Mouse (Mus musculus) neutrophil, adult 5-6 weeks (primary cell): ENCODE results near the gene Ogfod1. TPM values are rescaled to one million over a fixed set of nuclear protein-coding genes. Genes with fewer than 3 reads are reported as not detected.
"Not testable (repeated sequence)": the region's sequence is repeated elsewhere in the genome, so short reads cannot be mapped to it uniquely, and the experiment has no call there.

Experiments
- ATAC-seq: fragments of 151-379, 151-347 bp; 2 replicates; pipeline ENCODE4 v1.8.0; 2017; ENCODE audit warnings: mild to moderate bottlenecking, moderate TSS enrichment; ENCODE audit not compliant: insufficient number of reproducible peaks, poor library complexity, low FRiP score, severe bottlenecking; ENCODE audit errors: extremely low read depth
- total RNA-seq: library from RNA; stranded (forward); fragments of 200-1000 nt; gene quantifications from 2 replicates; pipeline ENCODE4 v1.2.3, GENCODE M21; 2017

The Ogfod1 gene
- 10.5 and 10.7 TPM in 2 replicates for total RNA-seq

- ATAC-seq: peak; percentile 99
These were observed at the start of gene Ogfod1, which contains the start of gene Nudt21 for GRCm38 (mm10) chr8:94036944-94037524. Gene Ogfod1, plus strand, starts transcription at chr8:94037198. Gene Nudt21, minus strand, starts transcription at chr8:94037031.

DNA sequence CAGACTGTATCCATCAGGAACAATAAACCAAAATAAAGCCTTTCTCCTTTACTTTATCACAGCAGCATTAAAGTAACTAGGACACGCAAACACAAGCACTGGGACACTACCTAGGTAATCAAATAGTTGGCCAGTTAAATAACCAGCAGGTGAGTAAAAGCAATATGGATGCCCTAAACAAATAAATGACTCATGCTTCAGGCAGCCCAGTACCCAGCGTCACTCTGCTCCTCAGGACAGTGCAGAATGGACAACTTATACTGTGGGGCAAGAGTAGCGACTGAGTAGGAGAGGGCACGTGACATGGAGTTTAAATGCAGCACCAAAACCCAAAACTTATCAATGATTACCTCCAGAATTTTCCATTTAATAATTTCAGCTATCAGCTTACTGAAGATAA, 47.3 kb upstream of the Ogfod1 start:
- ATAC-seq: no peak

DNA sequence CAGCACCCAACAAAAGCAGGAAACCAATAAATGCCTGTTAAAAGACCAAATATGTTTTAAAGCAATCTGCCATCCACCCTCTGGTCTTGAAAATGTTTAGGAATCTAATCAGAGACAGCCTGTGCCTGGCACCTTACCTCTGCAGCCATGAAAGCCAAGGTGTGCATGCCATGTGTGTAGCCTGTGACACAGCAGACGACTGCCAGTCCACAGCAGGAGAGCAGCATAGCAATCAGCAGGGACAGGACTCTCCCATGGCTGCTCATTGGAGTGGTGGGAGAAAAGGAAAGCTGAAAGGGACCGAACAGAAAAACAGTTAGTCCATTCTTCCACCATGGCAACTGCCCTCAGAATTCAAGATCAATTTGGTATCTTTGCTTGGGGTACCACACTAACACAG, 38.0 kb upstream of the Ogfod1 start:
- no peak for ATAC-seq

GRCm38 (mm10) chr8:94004139-94004538, 32.9 kb upstream of the Ogfod1 start:
- no peak for ATAC-seq

DNA sequence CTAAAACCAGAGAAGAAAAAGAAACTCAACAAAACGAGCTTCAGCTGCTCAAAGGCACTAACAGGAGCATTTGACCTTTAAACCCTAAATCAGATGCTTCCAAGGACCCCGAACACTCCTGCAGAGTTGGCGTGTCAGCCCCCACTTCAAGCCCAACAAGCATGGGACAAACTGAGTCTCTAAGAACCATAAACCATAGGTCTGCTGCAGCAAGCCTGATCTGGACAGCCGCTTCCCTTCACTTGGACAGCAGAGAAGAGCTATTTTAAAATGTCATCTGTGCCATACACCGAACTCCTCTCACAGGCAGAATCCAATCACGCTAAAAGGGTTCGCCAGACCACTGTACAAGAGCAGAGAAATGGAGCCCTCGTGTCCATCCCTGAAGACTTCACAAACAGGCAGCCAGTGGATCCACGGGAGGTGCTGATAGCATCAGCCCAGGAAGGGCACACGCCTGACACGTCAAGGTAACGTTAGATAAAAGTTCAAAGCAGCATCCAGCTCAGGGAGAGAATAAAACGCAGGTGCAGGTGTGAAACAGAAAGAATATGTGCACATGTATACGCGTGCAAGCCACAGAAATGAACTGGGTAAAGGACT, 27.7 kb upstream of the Ogfod1 start:
- no peak for ATAC-seq

GRCm38 (mm10) chr8:94010101-94010705, 26.8 kb upstream of the Ogfod1 start:
- no peak for ATAC-seq

- no peak for ATAC-seq
These were observed 25.7 kb upstream of the Ogfod1 start for GRCm38 (mm10) chr8:94011076-94012012.

GRCm38 (mm10) chr8:94012013-94012951, 24.7 kb upstream of the Ogfod1 start, which contains the start of gene Amfr:
Gene Amfr, minus strand, starts transcription at chr8:94012842.
- peak; percentile 59 for ATAC-seq

DNA sequence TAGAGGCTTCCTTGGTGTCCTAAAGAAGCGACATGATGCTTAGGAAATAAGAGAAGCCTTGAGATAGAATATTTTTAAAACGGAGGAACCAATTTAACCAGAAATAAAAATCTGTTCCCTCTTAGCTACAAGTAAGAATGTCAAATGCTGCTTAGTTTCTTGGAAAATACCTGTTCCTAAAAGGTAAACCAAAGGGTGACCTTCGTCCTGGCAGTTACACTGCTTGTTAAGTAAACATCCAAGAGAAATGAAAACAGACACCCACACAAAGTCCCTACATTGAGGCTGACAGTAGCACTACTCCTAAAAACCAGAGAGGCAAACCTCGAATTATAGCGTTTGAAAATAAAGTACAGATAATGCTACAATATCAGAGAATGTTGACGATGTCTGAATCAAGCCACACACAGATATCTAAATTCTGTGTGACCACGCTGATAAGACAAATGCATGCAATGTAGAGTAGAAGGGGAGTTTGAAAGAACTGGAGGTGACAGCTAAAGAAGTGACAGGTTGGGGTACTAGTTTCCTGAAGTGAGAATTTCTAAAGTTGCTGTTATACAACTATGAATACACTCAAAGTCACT, 23.9 kb upstream of the Ogfod1 start:
- no peak for ATAC-seq

GRCm38 (mm10) chr8:94023916-94024315, 13.1 kb upstream of the Ogfod1 start:
- no peak for ATAC-seq

DNA sequence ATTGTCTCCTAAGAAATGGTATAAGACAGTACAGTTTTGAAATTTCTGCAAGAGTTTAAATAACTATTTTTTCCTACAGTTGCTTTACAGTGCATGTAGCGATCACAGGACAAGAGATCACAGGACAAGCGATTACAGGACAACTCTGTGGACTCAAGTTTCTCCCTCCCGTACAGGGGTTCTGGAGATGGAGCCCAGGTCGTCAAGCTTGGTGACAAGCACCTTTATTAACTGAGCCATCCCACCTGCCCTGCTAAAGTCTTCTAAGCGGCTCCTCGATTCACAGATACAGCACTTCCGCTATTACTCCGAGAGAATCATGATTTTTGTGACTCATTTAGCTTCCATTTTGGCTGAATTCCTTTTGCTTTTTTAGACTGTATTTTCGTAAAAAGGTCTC, 7.3 kb upstream of the Ogfod1 start:
- no peak for ATAC-seq

DNA sequence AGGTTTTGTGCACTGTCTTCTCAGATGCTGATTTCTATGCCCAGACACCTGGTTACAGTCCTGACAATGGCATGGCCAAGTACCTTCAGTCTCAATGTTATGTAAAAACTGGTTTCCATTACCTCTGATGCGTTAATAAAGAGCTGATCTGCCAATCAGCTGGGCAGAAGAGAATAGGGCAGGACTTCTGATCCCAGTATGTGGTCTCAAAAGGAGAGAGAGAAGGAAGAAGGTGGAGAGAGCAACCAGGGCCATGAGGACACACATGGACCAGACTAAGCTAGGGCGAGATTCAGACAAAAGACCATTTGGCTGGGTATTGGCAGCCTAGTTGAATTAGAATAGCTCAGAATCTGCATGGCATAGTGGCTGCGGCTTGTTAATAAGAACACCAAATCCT, 3.4 kb upstream of the Ogfod1 start:
- ATAC-seq: no peak

DNA sequence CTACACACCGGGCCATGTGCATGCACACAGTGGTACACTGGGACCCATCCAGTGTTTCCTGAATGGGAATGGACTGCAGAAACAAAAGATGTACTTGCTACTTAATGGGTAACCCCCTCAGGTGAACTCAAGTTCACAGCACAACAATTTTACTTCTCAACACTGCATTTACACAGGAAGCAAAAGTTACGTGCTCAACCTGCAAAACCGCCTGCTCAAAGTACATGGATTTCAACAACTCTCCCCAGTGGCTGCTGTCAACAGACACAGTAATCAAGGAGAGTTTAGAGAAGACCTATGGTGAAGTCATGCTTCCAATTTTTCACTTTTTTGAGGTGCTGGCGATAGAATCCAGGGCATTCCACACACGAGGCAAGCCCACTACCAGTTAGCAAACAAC, 1.8 kb upstream of the Ogfod1 start:
- ATAC-seq: no peak

DNA sequence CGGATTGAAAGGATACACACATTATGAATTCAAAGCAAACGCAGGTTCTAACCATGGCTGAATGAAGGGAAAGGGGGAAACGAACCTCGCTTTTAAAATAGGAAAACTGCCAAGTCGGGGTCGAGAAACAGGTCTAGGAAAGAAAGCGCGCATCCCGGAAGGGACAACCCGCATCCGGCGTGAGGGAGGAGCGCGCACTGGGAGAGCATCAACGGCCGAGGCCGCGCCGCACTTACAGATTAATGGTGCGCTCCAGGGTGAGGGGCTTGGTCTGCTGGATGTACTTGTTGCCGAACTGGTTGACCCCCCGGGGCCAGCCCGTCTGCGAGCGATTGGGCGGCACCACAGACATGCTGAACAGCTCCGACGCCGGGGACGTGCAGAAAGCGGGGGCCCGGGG, 457 bp upstream of the Ogfod1 start:
- ATAC-seq: not testable (repeated sequence)

DNA sequence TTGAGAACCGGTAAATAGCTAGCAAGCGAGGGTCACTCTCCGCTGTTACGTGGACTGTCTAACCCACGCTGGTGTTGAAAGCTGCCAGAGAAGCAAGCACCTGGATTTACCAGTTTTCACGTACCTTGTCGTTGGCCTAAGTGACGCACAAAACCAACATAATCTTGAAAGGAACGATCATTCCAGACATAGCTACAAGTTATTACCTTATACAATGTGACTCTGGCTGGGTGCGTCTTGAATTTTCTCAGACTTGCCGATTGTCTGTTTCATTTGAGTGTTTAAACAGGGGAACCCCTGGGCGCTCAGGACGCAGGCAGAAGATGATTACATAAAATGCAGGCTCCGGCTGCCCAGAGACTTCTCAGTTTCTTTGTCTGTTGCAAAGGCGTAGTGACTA, 808 bp downstream of the Ogfod1 start:
- no peak for ATAC-seq

GRCm38 (mm10) chr8:94047845-94048244, 10.8 kb downstream of the Ogfod1 start:
- ATAC-seq: no peak

DNA sequence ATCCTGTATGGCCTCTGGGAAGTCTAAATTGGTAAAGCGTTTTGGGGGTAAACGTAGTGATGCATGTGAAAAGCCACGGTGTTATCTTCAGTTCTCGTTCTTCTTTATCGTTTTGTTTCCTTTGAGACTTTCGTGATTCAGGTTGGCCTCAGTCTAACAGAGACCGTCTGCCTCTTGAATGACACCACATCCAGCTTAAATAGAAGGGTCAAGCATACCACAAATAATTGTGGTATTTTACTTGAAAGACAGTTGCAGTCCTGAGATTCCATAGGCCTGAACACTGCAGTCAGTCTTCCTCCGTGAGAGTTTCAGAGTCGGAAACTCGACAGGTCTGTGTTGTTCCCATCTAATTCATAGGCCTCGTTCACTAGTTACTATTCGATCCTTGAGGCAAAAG, 15.7 kb downstream of the Ogfod1 start:
- no peak for ATAC-seq
